Mouse (Mus musculus): ENCODE measurements at regions not wholly inside any gene's neighbourhood (a gene's known extent, or its start where the extent isn't known, plus 50 kb on each side); places are given as distances from the start of the nearest gene placed in this dataset.

DNA sequence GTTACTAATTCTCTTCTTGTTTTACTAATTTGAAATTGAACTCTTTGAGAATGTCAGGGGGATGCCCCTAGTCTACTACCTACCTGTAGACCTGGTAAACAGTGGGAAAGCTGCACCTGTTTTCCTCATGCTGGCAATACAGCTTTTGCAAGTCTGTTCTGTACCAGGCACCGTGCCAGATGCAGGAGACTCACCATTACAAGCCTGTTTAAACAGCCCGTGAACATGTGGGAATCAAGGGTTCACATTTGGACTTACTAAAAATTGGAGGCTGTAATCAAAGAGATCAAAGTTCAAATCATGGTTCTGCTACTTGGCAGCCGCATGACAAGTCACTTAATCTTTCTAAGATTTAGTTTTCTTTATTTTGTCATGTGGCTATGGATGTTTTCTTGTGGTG is 56.8 kb upstream of the Rai2 start:
- TF ChIP-seq CTCF (IDR thresholded peaks at IDR 0.05; ENCODE audit: low read depth) (no peak), EP300 (IDR thresholded peaks at IDR 0.05; ENCODE audit: low read depth) (no peak)
